Mouse (Mus musculus) myocyte (in vitro differentiated cells): Measurements from ENCODE around the gene Racgap1. TPM values are rescaled to one million over a fixed set of nuclear protein-coding genes. Genes with fewer than 3 reads are reported as not detected.
A peak's percentile ranks its signal among the peaks of the same experiment; 100 is the strongest.

Source experiments
- H3K27me3 ChIP-seq: one replicate; pipeline ENCODE4 v1.6.1; 2011; ENCODE audit not compliant: control insufficient read depth, insufficient read depth, insufficient read length
- H3K36me3 ChIP-seq: one replicate; pipeline ENCODE4 v1.6.1; 2011; ENCODE audit not compliant: control insufficient read depth, insufficient read depth
- H3K4me2 ChIP-seq: one replicate; pipeline ENCODE4 v1.6.1; 2011; ENCODE audit warnings: low read depth, control low read depth
- H3K4me3 ChIP-seq: one replicate; pipeline ENCODE4 v1.5.1; 2011; ENCODE audit warnings: mild to moderate bottlenecking, control low read depth, moderate library complexity
- H3K79me2 ChIP-seq: one replicate; pipeline ENCODE4 v1.6.1; 2011; ENCODE audit not compliant: control insufficient read depth, insufficient read depth
- H3ac ChIP-seq: one replicate; pipeline ENCODE4 v1.6.1; 2011; ENCODE audit not compliant: control insufficient read depth, insufficient read length
- CEBPB ChIP-seq: IDR thresholded peaks from 2 replicates; pipeline ENCODE4 v1.6.1; 2011; ENCODE audit warnings: mild to moderate bottlenecking, moderate library complexity; ENCODE audit not compliant: poor library complexity, insufficient read depth, severe bottlenecking
- E2F4 ChIP-seq: IDR thresholded peaks from one replicate; pipeline ENCODE4 v1.6.1; 2011; ENCODE audit warnings: mild to moderate bottlenecking, control low read depth, moderate library complexity; ENCODE audit not compliant: insufficient read depth
- MAX ChIP-seq: IDR thresholded peaks from one replicate; pipeline ENCODE4 v1.6.1; 2011; ENCODE audit warnings: low read depth, mild to moderate bottlenecking, control low read depth
- MYOD1 ChIP-seq, 3 experiments: IDR thresholded peaks; one replicate each; pipeline ENCODE4 v1.6.1; 2011; ENCODE audit warnings: control low read depth in 2 of 3, low read depth in 2 of 3, mild to moderate bottlenecking in 2 of 3, moderate library complexity in 1 of 3; ENCODE audit not compliant: insufficient read length in 2 of 3, control insufficient read depth in 1 of 3
- MYOG ChIP-seq, 3 experiments: IDR thresholded peaks; one replicate each; pipeline ENCODE4 v1.6.1; 2011; ENCODE audit warnings: control low read depth in 2 of 3, low read depth in 2 of 3, mild to moderate bottlenecking in 2 of 3; ENCODE audit not compliant: insufficient read length in 2 of 3, control insufficient read depth in 1 of 3, insufficient read depth in 1 of 3
- POLR2A ChIP-seq: IDR thresholded peaks from one replicate; pipeline ENCODE4 v1.6.1; 2011; ENCODE audit warnings: low read depth, mild to moderate bottlenecking, control low read depth, moderate library complexity; ENCODE audit not compliant: insufficient read length
- POLR2AphosphoS2 ChIP-seq: IDR thresholded peaks from one replicate; pipeline ENCODE4 v1.6.1; 2011; ENCODE audit warnings: low read depth, control low read depth; ENCODE audit not compliant: insufficient read length
- REST ChIP-seq: IDR thresholded peaks from one replicate; pipeline ENCODE4 v1.6.1; 2011; ENCODE audit warnings: mild to moderate bottlenecking, control low read depth, moderate library complexity; ENCODE audit not compliant: insufficient read depth, insufficient read length
- SRF ChIP-seq: IDR thresholded peaks from one replicate; pipeline ENCODE4 v1.6.1; 2011; ENCODE audit warnings: low read depth; ENCODE audit not compliant: control insufficient read depth, insufficient read length
- TCF12 ChIP-seq: IDR thresholded peaks from one replicate; pipeline ENCODE4 v1.6.1; 2011; ENCODE audit warnings: mild to moderate bottlenecking, control low read depth; ENCODE audit not compliant: poor library complexity, insufficient read depth, severe bottlenecking
- TCF3 ChIP-seq: IDR thresholded peaks from one replicate; pipeline ENCODE4 v1.6.1; 2011; ENCODE audit warnings: low read depth, control low read depth; ENCODE audit not compliant: insufficient read length
- USF1 ChIP-seq: IDR thresholded peaks from one replicate; pipeline ENCODE4 v1.6.1; 2011; ENCODE audit warnings: low read depth, mild to moderate bottlenecking, control low read depth, moderate library complexity
- polyA plus RNA-seq: library from polyadenylated mRNA; unstranded; fragments of >200 nt; fragmentation: generic; extraction: Trizol; gene quantifications from one replicate; pipeline ENCODE4 v1.2.1, GENCODE M21; 2012; ENCODE audit warnings: missing spikeins

Racgap1 gene
- polyA plus RNA-seq, 1 experiment: 99.0 TPM

DNA sequence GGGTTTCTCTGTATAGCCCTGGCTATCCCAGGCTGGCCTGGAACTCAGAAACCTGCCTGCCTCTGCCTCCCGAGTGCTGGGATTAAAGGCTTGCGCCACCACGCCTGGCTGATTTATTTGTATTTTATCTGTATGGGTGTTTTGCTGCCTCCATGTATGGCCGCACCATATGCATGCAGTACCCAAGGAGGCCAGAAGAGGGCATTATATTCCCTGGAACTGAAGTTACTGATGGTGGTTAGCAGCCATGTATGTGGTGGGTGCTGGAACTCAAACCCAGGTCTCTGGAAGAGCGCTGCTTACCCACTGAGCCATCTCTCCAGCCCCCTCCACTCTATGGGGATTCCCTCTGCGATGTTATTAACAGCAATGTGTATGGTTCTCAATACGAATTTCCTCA is 31.4 kb upstream of the Racgap1 start:
- TF ChIP-seq E2F4: no peak
- H3K79me2 ChIP-seq: no peaks in the 10 kb centered on the region
- H3K36me3 ChIP-seq: no peaks in the 10 kb centered on the region
- H3K27me3 ChIP-seq: peaks cover 16% of the 10 kb centered on the region
- no peak overlapping the region for H3ac ChIP-seq
- H3K4me3 ChIP-seq: no peak overlapping the region
- H3K4me2 ChIP-seq: no peak overlapping the region

GRCm38 (mm10) chr15:99679008-99679407 is 27.6 kb upstream of the Racgap1 start:
- H3K27me3 ChIP-seq: peaks cover 7% of the 10 kb centered on the region
- no peak overlapping the region for H3K4me3 ChIP-seq
- no peaks in the 10 kb centered on the region for H3K79me2 ChIP-seq
- H3K36me3 ChIP-seq: no peaks in the 10 kb centered on the region
- TF ChIP-seq MYOG (IDR thresholded peaks at IDR 0.05; ENCODE audit: control insufficient read depth in 1 of 3, insufficient read depth in 1 of 3, insufficient read length in 2 of 3, low read depth in 2 of 3): no peak
- TF ChIP-seq TCF12: no peak
- TF ChIP-seq E2F4: no peak
- TF ChIP-seq REST: no peak
- TF ChIP-seq MAX: no peak
- no peak for TF ChIP-seq TCF3
- TF ChIP-seq POLR2A: no peak
- no peak for TF ChIP-seq MYOD1 (IDR thresholded peaks at IDR 0.05; ENCODE audit: control insufficient read depth in 1 of 3, insufficient read length in 2 of 3, low read depth in 2 of 3)
- no peak for TF ChIP-seq POLR2AphosphoS2
- no peak for TF ChIP-seq USF1
- TF ChIP-seq SRF: no peak
- TF ChIP-seq CEBPB: no peak
- H3ac ChIP-seq: no peak overlapping the region
- H3K4me2 ChIP-seq: no peak overlapping the region

DNA sequence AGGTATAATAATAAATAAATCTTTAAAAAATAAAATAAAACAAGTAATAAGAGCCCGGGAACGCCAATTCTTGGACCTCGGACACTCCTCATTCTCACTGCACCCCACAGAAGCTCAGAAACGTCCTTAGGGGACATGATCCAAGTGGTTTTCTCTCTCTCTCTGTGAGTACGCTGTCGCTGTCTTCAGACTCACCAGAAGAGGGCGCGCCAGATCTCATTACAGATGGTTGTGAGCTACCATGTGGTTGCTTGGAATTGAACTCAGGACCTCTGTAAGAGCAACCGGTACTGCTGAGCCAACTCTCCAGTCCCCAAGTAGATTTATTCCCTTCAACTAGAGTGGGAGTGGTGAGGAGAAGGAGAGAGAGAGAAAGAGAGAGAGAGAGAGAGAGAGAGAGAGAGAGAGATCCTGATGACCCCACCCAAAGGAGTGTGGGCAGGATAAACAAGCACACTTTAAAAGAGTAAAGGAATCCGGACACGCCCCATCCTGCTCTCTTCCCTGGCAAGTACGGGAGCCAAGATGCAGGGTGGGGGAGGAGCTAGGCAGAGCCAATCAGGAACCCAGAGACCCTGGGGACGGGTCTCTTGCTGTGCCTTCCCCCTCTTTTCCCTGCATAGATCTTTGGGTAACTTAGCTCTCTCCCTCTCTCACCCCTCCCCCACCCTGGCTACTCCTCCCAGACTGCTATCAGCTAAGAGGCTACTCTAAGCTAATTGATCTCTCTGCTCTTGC is 26.8 kb upstream of the Racgap1 start:
- Histone ChIP-seq H3K36me3 (no peaks in the 10 kb centered on the region), H3ac (no peak overlapping the region), H3K4me3 (no peak overlapping the region), H3K27me3 (peaks cover 15% of the 10 kb centered on the region), H3K79me2 (no peaks in the 10 kb centered on the region), H3K4me2 (no peak overlapping the region)
- TF ChIP-seq POLR2AphosphoS2 (no peak), TCF12 (no peak), MYOG (IDR thresholded peaks at IDR 0.05; ENCODE audit: control insufficient read depth in 1 of 3, insufficient read depth in 1 of 3, insufficient read length in 2 of 3, low read depth in 2 of 3) (no peak), SRF (no peak), E2F4 (no peak), CEBPB (no peak), MAX (no peak), POLR2A (no peak), TCF3 (no peak), REST (no peak)

DNA sequence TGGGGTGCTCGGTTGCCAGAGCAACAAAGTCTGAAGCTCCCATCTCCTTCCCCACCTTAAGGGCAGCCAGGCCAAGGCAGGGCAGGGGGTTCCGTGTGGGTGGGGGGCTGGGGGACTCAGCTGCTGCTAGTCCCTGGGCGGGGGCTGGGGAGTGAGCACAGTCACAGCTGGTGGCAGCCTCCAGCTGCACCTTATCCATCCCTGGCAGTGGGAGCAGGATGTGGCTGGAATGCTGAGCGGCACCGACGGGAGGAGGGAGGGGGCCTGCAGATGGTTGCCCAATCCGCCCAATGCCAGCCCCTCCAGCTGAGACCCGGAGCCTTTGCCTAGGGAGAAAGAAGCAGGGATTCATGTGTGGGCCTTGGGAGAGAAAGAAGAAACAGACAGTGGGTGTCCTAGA is 25.6 kb upstream of the Racgap1 start:
- no peak overlapping the region for H3K4me3 ChIP-seq
- no peaks in the 10 kb centered on the region for H3K79me2 ChIP-seq
- H3K4me2 ChIP-seq: no peak overlapping the region
- no peak overlapping the region for H3ac ChIP-seq
- no peak for TF ChIP-seq E2F4
- peak in 1 of 3 experiments; percentile 28 for TF ChIP-seq MYOD1 (IDR thresholded peaks at IDR 0.05; ENCODE audit: control insufficient read depth in 1 of 3, insufficient read length in 2 of 3, low read depth in 2 of 3)
- TF ChIP-seq TCF12: no peak
- TF ChIP-seq MAX: no peak
- TF ChIP-seq POLR2AphosphoS2: no peak
- no peak for TF ChIP-seq MYOG (IDR thresholded peaks at IDR 0.05; ENCODE audit: control insufficient read depth in 1 of 3, insufficient read depth in 1 of 3, insufficient read length in 2 of 3, low read depth in 2 of 3)
- H3K36me3 ChIP-seq: no peaks in the 10 kb centered on the region
- peaks cover 25% of the 10 kb centered on the region for H3K27me3 ChIP-seq

DNA sequence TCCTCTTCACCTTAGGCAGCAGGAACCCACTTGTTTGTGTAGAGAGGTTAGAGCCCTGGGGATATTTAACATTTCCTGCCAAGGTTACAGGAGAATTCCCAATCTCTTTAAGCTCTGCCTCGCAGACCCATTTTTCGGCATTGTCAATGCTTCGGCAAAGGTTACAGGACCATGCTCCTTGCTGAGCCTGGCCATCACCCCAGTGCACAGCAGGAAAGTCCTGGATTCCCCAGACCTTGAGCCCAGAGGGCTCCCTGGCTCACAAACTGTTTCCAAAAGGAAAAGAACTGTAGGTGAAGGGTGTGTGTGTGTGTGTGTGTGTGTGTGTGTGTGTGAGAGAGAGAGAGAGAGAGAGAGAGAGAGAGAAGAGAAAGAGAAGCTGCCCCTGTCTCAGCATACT is 23.4 kb upstream of the Racgap1 start:
- no peaks in the 10 kb centered on the region for H3K36me3 ChIP-seq
- peaks cover 41% of the 10 kb centered on the region for H3K27me3 ChIP-seq
- no peak overlapping the region for H3K4me2 ChIP-seq
- H3K79me2 ChIP-seq: no peaks in the 10 kb centered on the region
- TF ChIP-seq USF1: no peak
- no peak for TF ChIP-seq TCF3
- TF ChIP-seq MAX: no peak
- TF ChIP-seq E2F4: no peak
- no peak for TF ChIP-seq MYOD1 (IDR thresholded peaks at IDR 0.05; ENCODE audit: control insufficient read depth in 1 of 3, insufficient read length in 2 of 3, low read depth in 2 of 3)
- no peak overlapping the region for H3K4me3 ChIP-seq
- no peak overlapping the region for H3ac ChIP-seq
